31 mouse cellular contexts compared by ENCODE assay signal in genomic region chr14:43875417-43875816, GRCm38 (mm10). TPM values are rescaled to one million over a fixed set of nuclear protein-coding genes. Genes with fewer than 3 reads are reported as not detected.
"Had no signal": no experiment of that assay in that cellular context is flagged by ENCODE, and none has a peak within 500 bp of the region (broad histone marks: within the 10 kb centered on the region; RNA-seq: fewer than 3 reads in every experiment).

Gene Ear1 (minus strand): TSS chr14:43875517.

RNA-seq across cellular contexts. Expression of gene Ear1, which starts in this region (rescaled TPM):
- total RNA-seq: gastrocnemius, adult 18-20 months; gastrocnemius, adult 8-10 months; gastrocnemius, postnatal 14 days; gastrocnemius, postnatal 36 days; heart, adult 2 months; heart, postnatal 14 days; heart, postnatal 36 days; hindbrain, postnatal 0 days; layer of hippocampus, adult 18-20 months; layer of hippocampus, adult 8-10 months; layer of hippocampus, postnatal 14 days; layer of hippocampus, postnatal 36 days; left cerebral cortex, adult 18-20 months; left cerebral cortex, adult 8-10 months; left cerebral cortex, postnatal 10 days; left cerebral cortex, postnatal 25 days; left cerebral cortex, postnatal 4 days; liver, adult 2 months had no signal
- polyA plus RNA-seq: heart, adult 2 months; heart, embryonic 11.5 days; heart, embryonic 13.5 days; heart, embryonic 15.5 days; heart, postnatal 0 days; hindbrain, embryonic 11.5 days; hindbrain, embryonic 13.5 days; hindbrain, embryonic 15.5 days; hindbrain, postnatal 0 days; intestine, embryonic 14.5 days; intestine, embryonic 16.5 days; kidney, adult 2 months; kidney, postnatal 0 days; large intestine, adult 2 months; limb, embryonic 11.5 days had no signal
